Mouse (Mus musculus) small intestine, adult 2 months (tissue): ENCODE results near the gene Asb3. TPM values are rescaled to one million over a fixed set of nuclear protein-coding genes. Genes with fewer than 3 reads are reported as not detected.
"Not testable (repeated sequence)": the region's sequence is repeated elsewhere in the genome, so short reads cannot be mapped to it uniquely, and the experiment has no call there.

Experiments
- H3K27ac ChIP-seq: fragments of 200-500 bp; 2 replicates; pipeline ENCODE4 v1.5.1; 2012; ENCODE audit warnings: low read depth, low read length, control low read depth, inconsistent platforms; ENCODE audit not compliant: insufficient read depth
- H3K27me3 ChIP-seq: fragments of 200-500 bp; 2 replicates; pipeline ENCODE4 v1.6.1; 2012; ENCODE audit warnings: mild to moderate bottlenecking, moderate library complexity, low read length, inconsistent platforms; ENCODE audit not compliant: control insufficient read depth, insufficient read depth
- H3K36me3 ChIP-seq: fragments of 200-500 bp; 2 replicates; pipeline ENCODE4 v1.6.1; 2012; ENCODE audit warnings: mild to moderate bottlenecking, low read length, control low read depth, inconsistent platforms; ENCODE audit not compliant: control insufficient read depth, insufficient read depth
- H3K4me1 ChIP-seq: fragments of 200-500 bp; 2 replicates; pipeline ENCODE4 v1.6.1; 2012; ENCODE audit warnings: low read length, inconsistent platforms, mixed read lengths; ENCODE audit not compliant: control insufficient read depth, insufficient read depth, insufficient read length
- H3K4me3 ChIP-seq: fragments of 200-500 bp; 2 replicates; pipeline ENCODE4 v1.5.1; 2012; ENCODE audit warnings: low read depth, mild to moderate bottlenecking, control low read depth, inconsistent platforms, low read length, moderate library complexity
- CTCF ChIP-seq: fragments of 200-500 bp; IDR thresholded peaks from 2 replicates; pipeline ENCODE4 v1.5.1; 2012; ENCODE audit warnings: low read depth, mild to moderate bottlenecking, control low read depth, inconsistent platforms, low read length, moderate library complexity, mixed read lengths; ENCODE audit not compliant: insufficient replicate concordance, insufficient read length; ENCODE audit errors: extremely low read depth
- POLR2A ChIP-seq: fragments of 200-500 bp; IDR thresholded peaks from 2 replicates; pipeline ENCODE4 v1.6.1; 2012; ENCODE audit warnings: low read depth, mild to moderate bottlenecking, control low read depth, inconsistent platforms, low read length, moderate library complexity
- WGBS: fragments of 180-500 bp; shearing (Covaris S2); methylation state at CpG from one replicate; pipeline ENCODE4 v1.1.7; 2018; 5-methylcytosine and 5-hydroxymethylcytosine counted together
- polyA plus RNA-seq: library from polyadenylated mRNA; depleted of rRNA; stranded (reverse); fragments of >200 nt; gene quantifications from 2 replicates; pipeline ENCODE4 v1.2.3, GENCODE M21; 2012

Asb3 gene
- polyA plus RNA-seq, 1 experiment = 0.52 TPM

DNA sequence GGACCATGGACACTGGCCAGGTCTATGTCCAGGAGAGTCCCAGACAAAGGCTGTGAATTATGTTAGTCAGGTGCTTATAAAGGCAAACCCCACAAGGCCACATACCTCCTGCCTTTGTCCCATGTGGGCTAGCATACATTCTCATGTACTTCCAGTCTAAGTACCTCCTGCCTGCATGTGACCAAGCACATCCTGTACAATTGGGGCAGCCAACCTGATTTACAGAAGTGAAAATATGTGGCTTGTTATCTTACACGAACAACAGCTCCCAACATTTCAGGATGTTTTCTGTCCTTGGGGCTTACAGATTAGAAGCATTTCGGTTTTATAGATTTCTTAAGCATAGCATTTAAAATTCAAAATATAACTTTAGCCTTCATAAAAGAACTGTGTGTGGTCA lies 114.8 kb downstream of the Asb3 start:
- Histone ChIP-seq H3K27me3 (no peaks in the 10 kb centered on the region), H3K4me3 (no peak overlapping the region), H3K4me1 (peaks cover 2% of the 10 kb centered on the region; the same call in 1 of the 2 replicates), H3K27ac (no peak overlapping the region), H3K36me3 (no peaks in the 10 kb centered on the region; the same call in 1 of the 2 replicates)
- 85% methylated on average over 2 of the region's 2 CpGs for WGBS
- TF ChIP-seq POLR2A = no peak
- TF ChIP-seq CTCF = no peak

DNA sequence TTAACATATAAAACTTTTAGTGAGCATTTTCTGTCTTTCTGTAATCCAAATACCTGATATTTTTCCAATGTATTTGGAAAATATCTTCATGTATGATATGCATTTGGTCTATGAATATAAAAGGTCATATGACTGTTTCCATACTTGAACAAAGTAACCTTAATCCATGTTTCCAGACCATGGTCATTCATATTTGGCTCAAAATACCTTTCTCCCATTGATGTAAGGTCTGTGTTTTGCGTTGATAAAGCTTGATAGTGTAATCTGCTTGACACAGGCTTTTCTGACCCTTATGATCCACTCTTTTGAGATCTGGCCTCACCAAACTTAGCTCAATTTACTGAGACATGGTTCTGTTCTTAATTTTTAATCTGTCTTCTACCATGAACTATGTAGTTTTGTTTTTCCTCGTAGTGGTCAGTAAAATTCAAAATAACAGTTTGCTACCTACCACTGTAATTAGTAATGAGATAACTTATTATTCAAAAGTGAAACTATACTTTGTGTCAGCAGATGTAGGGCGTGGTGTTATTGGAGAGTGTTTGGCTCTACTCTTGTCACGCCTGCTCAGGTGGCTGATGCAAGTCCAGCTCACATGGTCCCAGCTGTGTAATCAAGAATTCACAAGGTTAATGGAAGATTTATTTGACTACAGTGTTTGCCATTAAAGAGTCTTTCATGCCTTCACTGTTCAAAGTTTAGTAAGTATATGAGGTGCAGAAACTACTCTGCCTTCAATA lies 116.1 kb downstream of the Asb3 start:
- TF ChIP-seq CTCF = no peak
- TF ChIP-seq POLR2A = no peak
- no peaks in the 10 kb centered on the region; the same call in 1 of the 2 replicates for H3K36me3 ChIP-seq
- 36% methylated on average over 4 of the region's 4 CpGs for WGBS
- no peaks in the 10 kb centered on the region for H3K27me3 ChIP-seq
- H3K4me1 ChIP-seq = peaks cover 2% of the 10 kb centered on the region; the same call in 1 of the 2 replicates
- no peak overlapping the region for H3K27ac ChIP-seq
- H3K4me3 ChIP-seq = no peak overlapping the region

- H3K36me3 ChIP-seq, H3K4me3 ChIP-seq, H3K27ac ChIP-seq, H3K4me1 ChIP-seq, H3K27me3 ChIP-seq: not testable (repeated sequence)
- 94% methylated on average over 1 of the region's 1 CpGs for WGBS
These were observed 124.5 kb downstream of the Asb3 start for GRCm38 (mm10) chr11:31009668-31010067.

DNA sequence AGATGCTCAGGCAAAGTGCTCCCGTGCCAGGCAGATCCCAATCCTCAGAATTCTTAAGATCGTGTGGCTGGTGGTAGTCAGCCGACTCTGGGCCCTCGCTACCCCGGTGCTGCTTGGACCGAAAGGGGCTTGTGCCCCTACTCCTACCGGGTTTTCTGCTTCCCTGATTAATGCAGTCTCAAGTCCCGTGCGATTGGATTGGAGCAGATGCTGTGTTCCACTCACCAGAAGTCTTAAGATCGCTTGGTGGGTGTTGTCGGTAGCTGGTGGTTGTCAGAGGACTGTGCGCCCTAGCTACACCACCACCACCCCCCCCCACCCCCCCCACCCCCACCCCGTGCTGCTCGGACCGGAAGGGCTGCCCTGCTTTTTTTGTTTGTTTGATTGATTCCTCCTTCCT lies 132.2 kb downstream of the Asb3 start:
- H3K36me3 ChIP-seq, H3K27ac ChIP-seq, H3K27me3 ChIP-seq, H3K4me1 ChIP-seq, H3K4me3 ChIP-seq: not testable (repeated sequence)
- 84% methylated on average over 15 of the region's 15 CpGs for WGBS

- peaks cover 1% of the 10 kb centered on the region; the same call in 1 of the 2 replicates for H3K36me3 ChIP-seq
- no peaks in the 10 kb centered on the region for H3K27me3 ChIP-seq
- no peak overlapping the region for H3K4me3 ChIP-seq
- TF ChIP-seq POLR2A = no peak
- no peak for TF ChIP-seq CTCF
- H3K4me1 ChIP-seq = no peaks in the 10 kb centered on the region
- 98% methylated on average over 4 of the region's 4 CpGs for WGBS
- H3K27ac ChIP-seq = no peak overlapping the region
These were observed 149.7 kb downstream of the Asb3 start for GRCm38 (mm10) chr11:31034958-31035357.

- Histone ChIP-seq H3K4me1 (no peaks in the 10 kb centered on the region), H3K27me3 (no peaks in the 10 kb centered on the region), H3K4me3 (no peak overlapping the region), H3K27ac (no peak overlapping the region), H3K36me3 (no peaks in the 10 kb centered on the region)
- WGBS = 95% methylated on average over 10 of the region's 10 CpGs
- no peak for TF ChIP-seq CTCF
- TF ChIP-seq POLR2A = no peak
These were observed 204.8 kb downstream of the Asb3 start for GRCm38 (mm10) chr11:31089973-31090372.

DNA sequence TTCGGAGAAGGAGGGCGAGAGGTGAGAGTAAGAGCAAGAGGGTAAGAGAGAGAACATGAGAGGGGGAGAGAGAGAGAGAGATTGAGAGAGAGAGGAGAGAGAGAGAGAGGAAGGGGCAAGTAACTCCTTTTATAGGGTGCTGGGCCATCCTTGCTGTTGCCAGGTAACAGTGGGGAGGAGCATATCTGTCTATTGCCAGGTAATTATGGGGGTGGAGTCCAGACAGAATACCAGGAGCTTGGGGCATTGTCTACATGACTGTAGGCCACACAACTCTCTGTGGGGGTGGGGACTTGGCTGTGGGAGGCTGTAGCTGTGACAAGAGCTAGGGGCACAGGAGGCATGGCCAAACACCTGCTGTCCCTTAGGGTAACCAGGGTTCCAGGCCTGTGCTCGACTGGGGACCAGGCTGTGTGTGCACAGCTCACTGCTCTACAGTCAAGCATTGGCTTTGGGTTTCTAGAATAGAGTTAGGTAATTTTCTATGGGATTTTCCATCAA lies 205.3 kb downstream of the Asb3 start:
- no peaks in the 10 kb centered on the region for H3K36me3 ChIP-seq
- 81% methylated on average over 3 of the region's 3 CpGs for WGBS
- no peak overlapping the region for H3K4me3 ChIP-seq
- H3K27me3 ChIP-seq = no peaks in the 10 kb centered on the region
- no peaks in the 10 kb centered on the region for H3K4me1 ChIP-seq
- TF ChIP-seq POLR2A = no peak
- TF ChIP-seq CTCF = no peak
- H3K27ac ChIP-seq = no peak overlapping the region

GRCm38 (mm10) chr11:31099519-31099918 lies 214.3 kb downstream of the Asb3 start:
- H3K27me3 ChIP-seq, H3K27ac ChIP-seq, H3K4me1 ChIP-seq, H3K36me3 ChIP-seq, H3K4me3 ChIP-seq: not testable (repeated sequence)
